Mouse (Mus musculus): ENCODE results near the gene Cutc.

Gene Cutc

GRCm38 (mm10) chr19:43753226-43753835, 535 bp downstream of the Cutc start:
- peak; percentile 83 to 84 for DNase-seq (ENCODE audit: low spot score in 2 of 2)

DNA sequence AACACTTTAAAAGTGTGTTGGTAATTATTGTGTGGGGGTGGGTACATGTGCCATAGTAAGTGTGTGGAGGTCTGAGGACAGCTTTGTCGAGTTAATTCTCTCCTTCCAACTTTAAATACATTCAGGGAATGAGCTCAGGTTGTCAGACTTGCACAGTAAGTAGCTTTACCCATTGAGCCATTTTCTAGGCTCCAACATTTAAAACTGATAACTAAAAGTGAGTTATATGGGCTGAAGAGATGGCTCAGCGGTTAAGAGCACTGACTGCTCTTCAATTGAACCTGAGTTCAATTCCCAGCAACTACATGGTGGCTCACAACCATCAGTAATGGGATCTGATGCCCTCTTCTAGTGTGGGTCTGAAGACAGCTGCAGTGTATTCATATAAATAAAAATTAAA, 1.4 kb downstream of the Cutc start:
- DNase-seq (ENCODE audit: low spot score in 2 of 2) = no peak

GRCm38 (mm10) chr19:43754872-43755271, 2.1 kb downstream of the Cutc start:
- no peak for DNase-seq (ENCODE audit: low spot score in 2 of 2)

DNA sequence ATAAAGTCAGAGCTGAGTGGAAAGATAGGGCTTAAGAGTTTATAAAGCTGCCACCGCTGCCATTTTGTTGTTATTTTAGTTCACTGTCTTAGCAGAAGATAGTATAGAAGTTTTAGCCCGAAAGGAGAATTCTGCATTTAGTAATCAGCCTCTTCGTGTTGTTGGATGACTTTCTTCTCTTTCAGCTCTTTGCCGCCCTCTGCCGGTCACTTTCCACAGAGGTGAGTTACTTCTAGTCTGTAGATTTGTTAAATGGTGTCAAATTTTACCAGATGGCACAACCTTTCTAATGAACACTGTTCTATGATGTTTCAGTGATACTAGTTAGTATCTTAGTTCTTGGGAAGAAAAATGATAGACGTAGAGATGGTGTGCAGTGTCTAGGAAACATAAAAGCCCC, 7.7 kb downstream of the Cutc start:
- DNase-seq (ENCODE audit: low spot score in 2 of 2) = peak in 1 of 2 experiments; percentile 49

GRCm38 (mm10) chr19:43761543-43762256, 8.9 kb downstream of the Cutc start:
- no peak for DNase-seq (ENCODE audit: low spot score in 2 of 2)

- DNase-seq (ENCODE audit: low spot score in 2 of 2) = no peak
Measured at GRCm38 (mm10) chr19:43762410-43762809, 9.6 kb downstream of the Cutc start.

DNA sequence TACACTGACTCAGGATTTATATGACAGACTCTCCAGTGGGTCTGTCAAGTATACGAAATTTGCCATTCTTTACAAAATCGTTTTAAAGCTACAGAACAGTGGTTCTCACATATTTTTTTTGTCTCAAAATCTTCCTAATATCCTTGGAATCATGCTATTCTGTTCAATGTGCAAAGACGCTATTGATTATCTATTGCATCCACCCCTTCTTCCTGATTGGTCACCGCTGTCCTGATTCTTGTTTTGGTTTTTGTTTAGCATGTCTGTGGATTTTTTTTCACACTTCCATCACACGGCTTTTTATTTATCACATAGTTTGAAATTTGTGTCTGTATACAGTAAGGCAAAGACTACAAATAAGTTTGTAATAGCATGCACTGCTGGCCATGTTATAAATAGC, 13.7 kb downstream of the Cutc start:
- DNase-seq (ENCODE audit: low spot score in 2 of 2) = no peak

DNA sequence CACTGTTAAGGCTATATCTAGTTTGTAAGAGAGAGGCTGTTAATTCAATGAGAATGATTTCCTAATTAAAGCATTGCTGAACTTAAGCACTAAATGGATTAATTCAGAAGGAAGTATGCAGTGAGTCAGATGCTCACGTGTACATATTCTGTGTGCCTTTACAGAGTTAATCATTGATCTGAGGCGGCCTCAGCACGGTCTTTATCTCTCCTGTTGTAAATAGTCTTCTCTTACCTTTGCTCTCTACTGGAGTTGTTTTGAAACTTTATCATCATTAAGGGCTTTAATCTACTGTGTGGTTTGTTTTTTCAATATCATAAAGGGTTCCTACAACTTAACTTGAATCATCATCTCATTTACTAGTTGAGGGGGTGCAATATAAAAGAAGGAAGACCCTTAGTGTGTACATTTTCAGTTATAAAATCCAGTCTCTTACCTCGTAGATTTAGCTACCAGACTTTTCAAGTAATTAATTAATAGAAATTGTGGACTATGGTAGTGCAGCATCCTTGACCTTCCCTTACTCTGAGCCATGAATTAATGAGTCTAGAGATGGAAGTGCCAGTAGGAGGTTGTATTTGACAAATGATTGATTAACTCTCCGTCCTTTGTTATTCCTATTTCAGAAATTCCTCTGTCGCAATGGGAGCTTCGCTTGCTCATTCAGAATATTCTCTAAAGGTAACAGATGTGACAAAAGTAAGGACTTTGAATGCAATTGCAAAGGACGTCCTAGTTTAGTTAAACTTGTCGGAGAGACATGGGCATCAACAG, 14.9 kb downstream of the Cutc start:
- DNase-seq (ENCODE audit: low spot score in 2 of 2) = no peak

- DNase-seq (ENCODE audit: low spot score in 2 of 2) = no peak
Measured at GRCm38 (mm10) chr19:43769366-43769960, 16.7 kb downstream of the Cutc start.

GRCm38 (mm10) chr19:43770584-43770983, 17.8 kb downstream of the Cutc start:
- no peak for DNase-seq (ENCODE audit: low spot score in 2 of 2)

DNA sequence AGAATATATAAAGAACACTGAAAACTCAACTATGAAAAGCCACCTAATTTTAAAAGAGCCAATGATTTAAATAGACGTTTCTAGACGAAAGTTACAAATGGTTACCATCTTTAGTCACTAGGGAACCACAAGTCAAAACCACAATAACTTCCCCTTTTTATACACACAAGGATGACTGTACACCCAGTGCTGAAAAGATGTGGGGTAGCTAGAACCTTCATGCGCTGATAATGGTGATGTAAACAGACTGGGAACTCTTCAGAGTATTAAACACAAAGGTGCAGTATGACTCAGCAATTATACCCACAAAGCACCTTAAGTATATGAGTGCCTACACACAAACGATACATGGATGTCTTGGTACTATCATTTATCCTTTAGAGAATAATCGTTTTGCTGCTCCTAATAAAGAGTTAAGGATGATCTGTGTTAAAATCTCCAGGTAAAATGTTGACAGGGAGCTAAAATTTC, 18.7 kb downstream of the Cutc start:
- no peak for DNase-seq (ENCODE audit: low spot score in 2 of 2)

- DNase-seq (ENCODE audit: low spot score in 2 of 2) = no peak
Measured at GRCm38 (mm10) chr19:43772311-43772710, 19.5 kb downstream of the Cutc start.

DNA sequence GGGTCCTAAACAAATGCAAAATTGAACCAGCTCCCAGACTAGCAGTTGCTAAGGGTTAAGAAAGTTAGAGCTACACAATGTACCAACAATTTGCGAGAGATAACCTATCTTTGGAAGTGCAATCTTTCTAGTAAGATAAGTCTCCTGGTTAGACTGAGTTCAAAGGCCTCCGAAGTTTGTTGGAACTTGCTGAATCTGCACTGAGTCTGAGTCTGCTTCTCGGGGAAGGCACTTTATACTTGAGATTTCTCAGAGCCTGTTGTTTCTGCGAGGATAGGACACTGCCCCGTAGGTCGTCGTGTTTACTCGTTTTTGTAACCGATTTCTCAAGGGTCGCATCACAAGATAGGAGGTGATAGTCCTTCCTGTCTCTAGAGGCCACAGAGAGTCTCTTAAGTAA, 22.6 kb downstream of the Cutc start:
- DNase-seq (ENCODE audit: low spot score in 2 of 2) = no peak

DNA sequence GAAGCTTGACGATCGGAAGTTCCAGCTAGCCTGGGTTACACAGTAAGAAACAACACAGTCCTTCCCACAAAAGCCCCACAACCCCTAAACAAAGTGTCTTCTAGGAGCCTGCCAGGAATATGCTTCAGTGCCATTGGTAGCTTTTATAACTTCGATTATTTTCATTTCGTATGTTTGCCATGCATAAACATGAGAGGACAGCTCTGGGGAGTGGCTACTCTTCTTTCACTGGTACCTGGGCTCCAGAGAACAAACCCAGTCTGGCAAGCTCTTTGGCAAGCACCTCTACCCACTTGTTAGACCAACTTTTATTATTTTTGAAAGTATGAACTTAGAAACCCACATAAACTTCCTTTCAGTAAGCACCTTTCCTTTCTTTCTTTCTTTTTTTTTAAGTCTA, 23.8 kb downstream of the Cutc start:
- DNase-seq (ENCODE audit: low spot score in 2 of 2) = no peak

DNA sequence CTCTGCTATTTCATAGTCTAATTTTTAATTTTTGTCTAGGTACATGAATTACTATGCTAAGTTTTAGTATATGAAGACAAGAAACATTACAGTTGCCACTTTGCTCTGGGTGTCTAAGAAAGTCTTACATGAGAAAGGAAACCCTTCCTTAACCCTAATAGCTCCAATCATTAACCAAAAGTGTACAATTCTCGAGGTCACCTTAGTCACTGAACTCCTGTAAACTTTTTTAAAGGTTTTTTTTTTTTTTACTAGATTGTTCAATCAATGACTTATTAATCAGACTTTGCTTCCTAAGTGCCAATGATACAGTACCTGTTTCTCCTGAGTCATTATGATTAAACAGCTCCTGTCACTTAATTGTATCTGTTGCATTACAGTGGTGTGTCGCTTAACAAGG, 24.5 kb downstream of the Cutc start:
- DNase-seq (ENCODE audit: low spot score in 2 of 2) = no peak

DNA sequence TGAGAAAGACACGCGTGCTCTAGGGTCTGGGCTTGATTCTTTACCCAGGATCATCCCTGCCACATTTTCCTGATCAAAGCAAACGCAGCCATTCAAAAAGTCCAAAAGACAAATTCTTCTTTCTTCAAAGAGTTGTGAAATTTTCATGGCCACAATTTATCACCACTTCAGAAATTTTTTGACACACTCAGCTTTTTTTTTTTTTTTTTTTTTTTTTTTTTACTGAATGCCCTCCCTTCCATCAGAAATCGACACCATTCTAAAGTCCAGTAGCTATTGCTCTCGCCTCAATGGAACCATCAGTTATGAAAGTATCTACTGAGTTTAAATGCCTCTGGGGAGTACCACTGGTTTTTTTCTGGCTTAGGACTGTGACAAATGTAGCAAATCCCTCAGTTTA, 27.6 kb downstream of the Cutc start:
- DNase-seq (ENCODE audit: low spot score in 2 of 2) = no peak

GRCm38 (mm10) chr19:43781980-43782379, 29.2 kb downstream of the Cutc start, which contains the start of gene Abcc2:
Gene Abcc2 (plus strand): TSS chr19:43782192.
- no peak for DNase-seq (ENCODE audit: low spot score in 2 of 2)

- DNase-seq (ENCODE audit: low spot score in 2 of 2) = no peak
Measured at GRCm38 (mm10) chr19:43784761-43785160, 32.0 kb downstream of the Cutc start.

GRCm38 (mm10) chr19:43786249-43787026, 33.6 kb downstream of the Cutc start:
- DNase-seq (ENCODE audit: low spot score in 2 of 2) = no peak

- no peak for DNase-seq (ENCODE audit: low spot score in 2 of 2)
Measured at GRCm38 (mm10) chr19:43789817-43790216, 37.0 kb downstream of the Cutc start.

- DNase-seq (ENCODE audit: low spot score in 2 of 2) = no peak
Measured at GRCm38 (mm10) chr19:43792537-43792936, 39.7 kb downstream of the Cutc start.

- no peak for DNase-seq (ENCODE audit: low spot score in 2 of 2)
Measured at GRCm38 (mm10) chr19:43793951-43794350, 41.2 kb downstream of the Cutc start.

Measured in frontal cortex, postnatal 14 days (tissue).